Mouse (Mus musculus) urinary bladder, postnatal 10 days (tissue): ENCODE results near the gene Mief2.

ENCODE experiments used
- DNase-seq: peaks from one replicate; pipeline ENCODE4 v3.0.0; 2022; ENCODE audit warnings: low spot score

Mief2 gene

DNA sequence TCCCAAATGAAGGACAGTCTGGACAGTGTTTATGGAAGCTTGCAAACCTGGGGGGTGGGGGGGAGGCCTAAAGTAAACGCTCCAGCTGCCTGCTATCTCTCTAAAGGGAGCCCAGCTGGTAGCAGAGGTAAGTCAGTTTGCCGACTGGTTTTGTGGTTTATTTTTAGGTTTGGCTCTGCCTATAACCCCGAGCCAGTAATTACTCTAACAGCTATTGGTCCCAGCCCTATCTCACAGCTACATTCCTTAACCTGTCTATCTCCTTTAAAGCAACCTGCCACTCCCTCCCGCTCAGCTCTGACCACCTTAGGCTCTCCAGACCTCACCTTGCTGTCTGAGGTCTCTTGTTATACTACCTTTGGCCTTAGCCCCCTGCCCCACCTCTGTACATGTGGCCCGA lies 8.9 kb upstream of the Mief2 start:
- no peak for DNase-seq

DNA sequence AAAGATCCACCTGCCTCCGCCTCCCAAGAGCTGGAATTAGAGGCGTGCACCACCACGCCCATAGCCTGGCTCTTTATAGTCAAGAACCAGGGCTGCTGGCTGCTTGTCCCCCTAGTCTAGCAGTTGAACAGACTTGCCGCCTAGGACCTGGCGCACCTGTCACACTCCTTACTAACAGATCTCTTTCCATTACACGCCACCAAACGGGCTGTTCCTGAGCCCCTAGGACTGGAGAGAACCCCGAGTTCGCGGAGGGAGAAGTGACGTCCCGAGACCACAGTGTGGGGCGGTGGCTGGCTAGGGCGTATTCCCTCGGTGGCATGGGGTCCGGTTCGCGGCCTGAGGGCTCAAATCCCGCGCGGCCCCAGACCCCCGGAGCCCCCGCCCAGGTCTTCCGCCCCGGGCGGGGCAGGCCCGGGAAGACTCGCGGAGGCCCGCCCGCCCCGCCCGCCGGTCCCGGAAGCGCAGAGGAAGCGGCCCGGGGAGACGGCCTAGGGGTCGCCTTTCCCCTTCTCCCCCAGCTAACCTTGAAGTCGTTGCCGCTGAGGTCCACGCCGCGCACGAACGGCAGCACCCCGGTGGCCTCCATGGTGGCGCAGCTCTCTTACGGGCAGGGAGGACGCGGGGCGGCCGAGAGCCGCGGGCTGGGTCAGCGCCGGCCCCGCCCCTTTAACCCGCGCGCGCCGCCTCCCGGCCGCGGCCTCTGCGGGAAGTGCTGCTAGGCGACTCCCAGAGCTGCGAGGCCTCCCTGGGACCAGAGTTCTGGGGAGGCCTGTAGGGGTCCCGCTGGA lies 1.4 kb upstream of the Mief2 start, which contains the start of gene Flii:
Flii (minus strand) TSS at position 663 of the 791 bp plus-strand sequence.
- peak; percentile 49 for DNase-seq

DNA sequence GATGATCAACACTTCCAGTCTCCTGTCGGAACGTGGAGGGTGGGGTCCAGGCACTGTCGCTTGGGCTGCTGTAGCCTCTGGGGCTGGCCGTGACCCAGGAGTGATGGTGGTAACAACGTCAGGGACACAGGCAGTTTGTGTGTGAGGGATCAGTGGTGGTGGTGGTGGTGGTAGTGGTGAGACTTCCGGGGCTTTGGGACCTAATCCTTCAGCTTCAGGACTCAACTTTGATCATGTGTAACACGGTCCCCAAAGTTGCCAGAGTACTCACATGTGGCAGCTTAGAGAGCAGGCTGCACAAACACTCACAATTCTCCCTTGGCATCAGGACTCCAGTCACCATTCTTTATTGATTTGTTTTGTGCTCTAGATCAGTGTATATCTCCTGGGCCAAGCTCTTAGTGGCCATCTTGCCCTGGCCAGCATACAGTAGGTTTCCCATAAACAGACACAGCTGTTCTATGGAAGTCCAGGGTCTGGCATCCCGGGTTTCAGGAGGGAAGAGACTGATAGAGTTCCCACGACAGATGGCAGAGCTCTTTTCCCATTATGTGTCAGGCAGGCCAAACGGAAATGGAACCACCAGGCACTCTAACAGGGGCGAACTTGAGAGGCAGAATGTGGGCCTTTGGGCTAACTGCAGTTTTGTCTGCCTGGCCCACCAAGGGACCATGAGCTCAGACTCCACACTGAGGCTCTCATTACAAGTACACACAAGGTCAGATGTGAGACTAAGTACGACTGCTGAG lies 632 bp upstream of the Mief2 start:
- no peak for DNase-seq

DNA sequence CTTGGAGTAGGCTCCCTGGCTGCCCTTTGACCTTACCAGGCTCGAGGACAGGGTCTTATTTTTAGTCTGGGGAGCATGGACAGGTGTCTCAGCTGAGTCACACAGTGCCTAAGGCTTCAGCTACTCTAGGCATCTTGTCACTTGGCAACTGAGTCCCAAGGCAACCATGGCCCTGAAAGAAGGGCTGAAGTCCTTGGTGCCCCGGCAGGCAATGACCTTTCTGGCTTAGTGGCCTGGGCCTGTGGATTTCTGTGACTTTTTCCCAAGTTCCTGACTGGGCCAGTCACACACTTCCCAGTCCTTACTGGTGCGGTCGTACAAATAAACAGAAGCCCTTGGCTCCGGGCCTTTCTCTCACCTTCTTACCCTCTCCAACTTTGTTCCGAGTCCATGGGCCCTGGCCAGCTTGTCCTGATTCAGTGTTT lies 1.0 kb downstream of the Mief2 start:
- no peak for DNase-seq

DNA sequence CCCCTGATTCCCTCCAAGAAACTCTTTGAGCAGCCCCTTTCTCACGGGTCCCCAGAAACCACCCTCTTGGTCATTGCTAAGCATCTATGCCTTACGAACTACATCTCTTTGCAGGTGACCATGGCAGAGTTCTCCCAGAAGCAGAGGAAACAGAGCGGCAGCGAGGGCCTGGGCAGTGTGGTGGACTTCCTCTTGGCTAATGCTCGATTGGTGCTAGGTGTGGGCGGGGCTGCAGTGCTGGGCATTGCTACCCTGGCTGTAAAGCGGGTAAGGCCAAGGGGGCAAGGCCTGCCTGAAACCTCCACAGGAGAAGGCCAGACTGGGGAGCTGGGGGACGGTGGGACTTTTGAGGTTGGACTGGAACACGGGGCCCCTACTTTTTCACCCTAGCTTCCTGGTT lies 2.0 kb downstream of the Mief2 start:
- DNase-seq = no peak

DNA sequence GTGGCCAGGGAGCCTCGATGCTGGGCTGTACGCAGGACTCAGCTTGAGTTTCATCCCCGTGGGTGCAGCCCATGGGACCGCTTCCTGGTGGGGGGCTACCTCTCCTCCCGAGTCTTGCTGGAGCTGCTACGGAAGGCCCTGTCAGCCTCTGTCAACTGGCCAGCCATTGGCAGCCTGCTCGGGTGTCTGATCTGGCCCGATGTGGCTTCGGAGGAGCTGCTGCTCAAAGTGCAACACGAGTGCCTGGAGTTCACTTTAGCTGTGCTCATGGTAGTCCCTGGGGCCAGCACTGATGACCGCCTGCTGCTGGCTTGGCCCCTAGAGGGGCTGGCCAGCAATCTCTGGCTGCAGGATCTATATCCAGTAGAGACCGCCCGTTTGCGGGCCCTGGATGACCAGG lies 3.1 kb downstream of the Mief2 start:
- DNase-seq = no peak

DNA sequence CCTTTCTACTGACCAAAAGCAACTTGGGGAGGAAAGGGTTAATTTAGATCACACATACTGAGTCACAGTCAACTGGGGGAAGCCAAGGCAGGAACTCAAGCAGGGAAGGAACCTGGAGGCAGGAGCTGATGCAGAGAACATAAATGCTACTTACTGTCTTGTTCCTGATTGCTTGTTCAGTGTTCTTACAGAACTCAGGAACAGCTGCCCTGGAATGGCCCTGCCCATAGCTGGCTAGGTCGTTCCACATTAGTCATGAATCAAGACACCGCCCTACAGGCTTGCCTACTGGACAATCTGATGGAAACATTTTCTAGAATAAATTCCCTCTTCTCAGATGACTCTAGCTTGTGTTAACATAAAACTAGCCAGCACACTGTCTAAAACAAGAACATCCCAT lies 6.0 kb downstream of the Mief2 start:
- DNase-seq = no peak

DNA sequence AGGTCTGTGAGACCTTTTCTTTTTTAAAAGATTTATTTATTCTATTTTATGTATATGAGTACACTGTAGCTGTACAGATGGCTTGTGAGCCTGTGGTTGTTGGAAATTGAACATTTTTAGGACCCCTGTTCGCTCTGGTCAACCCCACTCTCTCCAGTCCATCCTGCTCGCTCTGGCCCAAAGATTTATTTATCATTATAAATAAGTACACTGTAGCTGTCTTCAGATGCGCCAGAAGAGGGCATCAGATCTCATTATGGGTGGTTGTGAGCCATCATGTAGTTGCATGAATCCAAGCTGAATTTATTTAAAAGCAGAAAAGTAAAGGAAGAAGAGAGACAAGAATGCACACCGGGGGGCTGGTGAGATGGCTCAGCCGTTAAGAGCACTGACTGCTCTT lies 7.0 kb downstream of the Mief2 start:
- DNase-seq = no peak

DNA sequence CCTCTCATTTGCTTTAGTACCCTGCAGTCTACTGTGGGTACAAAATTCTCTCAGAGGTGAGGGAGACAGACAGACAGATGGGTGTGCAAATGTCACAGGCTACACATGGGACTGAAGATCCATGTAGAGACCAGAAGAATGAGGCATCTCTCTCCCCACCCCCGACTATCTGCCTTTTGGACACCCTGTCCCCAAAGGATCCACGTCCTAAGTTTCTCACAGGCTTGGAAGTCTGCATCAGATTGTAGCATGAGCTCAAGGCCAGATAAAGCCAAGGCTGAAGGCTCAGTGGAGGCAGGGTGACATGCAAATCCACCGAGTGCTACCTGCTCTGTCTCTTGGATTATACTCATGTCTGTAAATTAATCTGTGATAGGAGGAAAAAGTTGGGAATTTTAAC lies 8.3 kb downstream of the Mief2 start:
- no peak for DNase-seq

DNA sequence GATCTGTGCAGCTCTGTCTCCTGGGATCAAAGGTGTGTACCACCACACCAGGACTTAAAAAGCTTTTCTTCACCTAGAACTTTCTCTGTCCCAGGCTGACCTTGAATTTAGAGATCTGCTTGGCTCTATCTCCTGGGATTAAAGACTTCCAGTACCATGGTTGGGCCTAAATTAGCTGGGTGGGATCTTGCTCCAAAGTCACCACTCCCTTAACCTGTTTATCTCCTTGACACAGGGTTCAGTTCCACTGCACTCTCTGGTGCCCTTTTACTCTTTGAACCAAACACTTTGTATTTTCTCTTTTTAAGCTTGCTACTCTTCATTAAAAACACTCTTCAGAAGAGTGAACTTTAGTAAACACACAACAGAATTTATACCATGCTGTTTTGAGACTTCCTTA lies 9.3 kb downstream of the Mief2 start:
- DNase-seq = no peak

DNA sequence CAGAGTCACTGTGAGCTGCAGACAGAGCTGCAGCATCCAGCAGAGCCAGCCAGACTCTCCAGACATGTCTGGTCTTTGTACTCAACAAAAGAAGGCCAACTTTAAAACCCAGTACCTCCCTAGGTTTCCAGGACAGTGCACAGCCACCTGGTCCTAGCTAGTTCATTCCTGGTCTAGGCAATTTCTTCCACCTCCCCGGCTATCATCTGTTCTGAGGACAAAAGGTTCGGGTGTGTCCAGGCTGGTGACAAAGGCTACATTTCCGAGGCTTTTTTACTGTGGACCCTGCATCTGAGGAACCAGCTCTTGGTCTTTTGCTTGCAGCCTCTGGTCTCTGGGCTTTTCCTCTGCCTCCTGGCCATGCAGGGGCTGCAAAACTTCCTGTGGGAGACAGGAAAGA lies 12.1 kb downstream of the Mief2 start:
- DNase-seq = no peak

DNA sequence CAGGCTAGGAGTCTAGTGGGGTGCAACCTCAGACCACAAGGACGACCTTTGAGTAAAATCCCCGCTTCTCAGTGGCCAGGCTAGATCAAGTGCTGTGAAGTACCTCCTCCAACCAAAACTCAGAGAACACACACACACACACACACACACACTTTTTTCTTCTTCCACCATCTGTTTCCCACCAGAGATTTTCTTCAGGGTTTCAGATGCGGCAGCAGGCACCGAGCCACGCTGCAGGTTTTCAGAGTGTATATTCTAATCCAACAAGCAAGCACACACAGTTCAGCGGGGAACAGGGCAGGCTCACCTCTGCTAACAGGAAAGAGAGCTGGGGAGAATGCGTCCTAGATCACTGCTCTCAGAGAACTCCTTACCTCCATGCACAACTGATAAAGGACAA lies 27.4 kb downstream of the Mief2 start:
- no peak for DNase-seq

DNA sequence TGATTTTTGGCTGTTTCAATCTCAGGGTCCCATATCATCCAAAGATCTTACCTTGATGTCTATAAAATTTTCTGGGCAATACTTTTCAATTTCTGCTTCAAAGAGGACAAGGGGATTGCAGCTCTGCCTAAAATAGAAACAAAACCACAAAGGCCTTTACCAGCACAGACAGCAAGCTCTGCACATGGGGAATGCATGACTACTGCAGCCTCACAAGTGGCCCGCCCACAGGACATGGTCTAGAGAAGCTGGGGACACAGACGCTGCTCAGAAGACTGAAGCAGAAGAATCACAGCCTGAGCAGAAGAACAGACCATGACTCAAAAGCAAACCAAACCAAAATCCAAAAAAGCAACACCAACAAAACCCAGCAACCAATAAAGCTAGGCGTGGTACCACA lies 33.5 kb downstream of the Mief2 start:
- no peak for DNase-seq

DNA sequence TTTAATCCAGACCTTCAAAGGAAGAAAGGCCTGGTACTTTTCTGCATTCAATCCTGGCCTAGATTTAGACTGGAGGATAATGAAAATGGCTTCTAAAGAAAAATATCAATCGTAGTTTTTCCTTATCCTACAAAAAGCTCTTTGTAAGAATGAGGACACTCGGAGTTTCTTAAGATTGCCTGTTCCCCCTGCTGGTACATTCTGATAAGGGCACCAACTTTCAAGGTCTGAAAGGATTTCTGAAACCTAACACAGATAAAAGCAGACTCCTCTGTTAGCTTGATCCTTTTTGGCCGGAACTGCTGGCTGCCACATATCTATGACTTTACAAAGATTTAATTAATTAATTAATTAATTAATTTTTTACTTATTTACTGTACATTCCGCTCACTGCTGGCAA lies 38.8 kb downstream of the Mief2 start:
- no peak for DNase-seq

DNA sequence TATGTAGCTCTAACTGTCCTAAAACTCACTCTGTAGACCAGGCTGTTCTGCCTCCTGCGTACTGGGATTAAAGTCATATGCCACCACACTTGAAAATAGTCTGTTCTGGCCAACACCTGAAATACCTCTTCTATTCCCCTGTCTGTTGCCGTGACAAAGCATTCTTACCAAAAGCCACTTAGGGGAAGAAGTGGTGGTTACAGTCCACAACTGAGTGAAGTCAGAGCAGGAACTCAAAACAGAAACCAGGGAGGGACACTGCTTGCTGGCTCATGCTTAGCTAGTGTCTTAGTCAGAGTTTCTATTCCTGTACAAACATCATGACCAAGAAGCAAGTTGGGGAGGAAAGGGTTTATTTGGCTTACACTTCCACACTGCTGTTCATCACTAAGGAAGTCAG lies 41.1 kb downstream of the Mief2 start:
- DNase-seq = no peak

DNA sequence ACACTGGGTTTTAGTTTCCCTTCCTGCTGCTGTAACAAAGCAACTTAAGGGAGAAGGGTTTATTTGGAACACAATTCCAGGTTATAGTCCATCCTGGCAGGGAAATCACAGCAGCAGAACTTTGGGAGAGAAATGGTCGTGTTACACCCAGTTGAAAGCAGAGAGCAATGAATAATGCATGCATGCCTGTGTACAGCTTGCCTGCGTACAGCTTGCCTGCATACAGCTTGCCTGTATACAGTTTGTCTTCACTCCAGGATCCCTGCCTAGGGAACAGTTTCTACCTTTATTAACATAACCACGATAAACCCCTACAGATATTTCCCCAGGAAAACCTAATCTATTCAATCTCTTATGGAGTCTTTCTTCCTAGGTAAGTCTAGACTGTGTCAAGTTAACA lies 42.6 kb downstream of the Mief2 start:
- no peak for DNase-seq

DNA sequence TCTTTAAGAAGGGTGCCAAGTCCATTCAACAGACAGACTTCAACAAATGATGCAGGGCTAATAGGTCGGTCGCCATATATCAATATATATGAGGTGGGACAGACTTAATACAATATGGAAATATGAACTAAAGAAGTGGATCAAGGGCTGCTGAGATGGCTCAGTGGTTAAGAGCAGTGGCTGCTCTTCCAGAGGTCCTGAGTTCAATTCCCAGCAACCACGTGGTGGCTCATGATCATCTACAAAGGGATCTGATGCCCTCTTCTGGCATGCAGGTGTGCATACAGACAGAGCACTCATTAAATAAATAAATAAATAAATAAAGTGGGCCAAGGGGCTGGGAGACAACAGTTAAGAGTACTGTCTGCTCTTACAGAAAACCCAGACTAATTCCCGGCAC lies 44.0 kb downstream of the Mief2 start:
- DNase-seq = no peak

DNA sequence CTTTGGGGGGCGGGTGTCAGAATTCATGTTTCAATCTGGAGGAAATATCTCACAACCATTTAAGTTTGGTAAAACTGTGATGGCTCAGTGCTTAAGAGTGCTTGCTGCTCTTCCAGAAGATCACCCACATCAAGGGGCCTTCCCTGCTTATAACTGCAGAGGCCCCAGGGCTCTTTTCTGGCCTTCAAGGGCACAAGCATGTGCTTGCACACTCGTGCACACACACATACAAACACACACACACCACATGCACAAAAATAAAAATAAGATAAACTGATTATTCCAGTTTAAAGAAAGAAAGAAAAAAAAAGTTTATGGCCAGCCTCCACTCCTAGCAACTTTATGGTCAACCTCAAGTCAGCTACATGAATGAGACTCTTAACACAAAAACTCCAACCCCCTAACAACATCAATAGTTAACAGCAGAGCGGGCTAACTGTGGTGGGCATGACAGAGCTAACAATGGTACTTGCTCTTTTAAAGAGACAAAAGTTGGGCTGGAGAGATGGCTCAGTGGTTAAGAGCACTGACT lies 46.0 kb downstream of the Mief2 start:
- DNase-seq = no peak

DNA sequence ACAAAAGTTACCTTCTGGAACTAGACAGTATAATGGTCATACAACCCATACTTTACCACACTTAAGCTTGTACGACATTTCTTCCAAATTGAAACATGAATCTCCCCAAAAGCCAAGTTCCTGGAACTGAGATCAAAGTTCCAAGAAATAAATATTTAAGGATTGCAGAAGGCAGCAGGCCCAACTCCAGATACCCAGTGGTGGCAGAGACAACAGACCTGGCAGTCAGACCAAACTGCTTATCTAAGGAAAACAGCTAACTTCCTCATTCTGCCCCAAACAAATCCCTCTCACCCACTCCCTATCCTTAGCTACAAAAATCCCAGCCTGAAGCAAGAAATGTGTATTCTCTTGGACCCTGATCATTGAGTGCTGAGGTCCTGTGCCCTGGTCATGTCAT lies 46.6 kb downstream of the Mief2 start:
- DNase-seq = no peak

DNA sequence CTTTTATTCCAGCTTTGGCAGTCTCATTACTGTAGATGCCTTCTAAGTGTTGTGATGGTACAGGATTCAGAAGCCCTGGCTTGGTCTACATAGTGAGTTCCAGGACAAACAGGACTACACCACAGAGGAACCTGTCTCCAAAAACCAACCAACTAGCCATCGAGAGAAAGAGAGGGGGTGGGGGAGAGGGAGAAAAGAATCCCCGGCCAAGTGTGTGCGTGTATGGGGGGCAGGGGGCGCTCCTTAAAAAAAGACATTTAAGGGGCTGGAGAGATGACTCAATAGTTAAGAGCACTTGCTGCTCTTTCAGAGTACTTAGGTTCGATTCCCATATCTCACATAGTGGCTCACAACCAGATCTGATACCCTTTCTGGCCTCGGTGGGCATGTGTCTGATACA lies 47.4 kb downstream of the Mief2 start:
- DNase-seq = no peak

DNA sequence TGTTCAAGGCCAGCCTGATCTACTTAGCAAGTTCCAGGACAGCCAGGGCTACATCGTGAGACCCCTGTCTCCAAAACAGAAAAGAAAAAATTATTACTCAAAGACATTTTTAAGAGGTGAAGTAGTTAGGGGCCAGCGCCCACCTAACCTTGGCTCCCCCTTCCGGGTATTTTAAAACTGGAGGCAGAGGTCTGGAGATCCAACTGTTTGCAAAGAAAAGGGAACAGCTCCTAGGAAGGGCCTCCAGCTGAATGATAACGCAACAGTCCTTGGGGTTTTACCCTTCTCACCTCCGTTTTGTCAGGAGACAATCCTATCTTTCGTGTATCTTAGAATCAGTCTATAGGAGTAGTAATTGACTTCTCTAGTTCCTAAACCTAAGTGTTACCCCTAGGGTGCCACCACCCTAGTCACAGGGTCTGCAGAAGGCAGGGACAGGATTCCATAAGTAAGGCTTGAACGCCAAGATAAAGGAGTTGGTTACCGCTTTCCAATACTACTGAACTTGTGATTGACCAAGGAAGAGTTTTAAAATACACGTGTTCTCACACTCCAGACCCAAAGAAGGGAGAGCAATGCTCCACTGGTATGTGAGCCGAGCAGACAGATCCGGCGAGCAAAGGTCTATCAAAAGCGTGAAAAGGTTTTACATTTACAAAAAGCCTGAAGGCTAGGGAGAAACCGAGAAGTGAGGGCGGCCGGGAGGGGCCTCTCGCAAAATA lies 48.1 kb downstream of the Mief2 start:
- no peak for DNase-seq

DNA sequence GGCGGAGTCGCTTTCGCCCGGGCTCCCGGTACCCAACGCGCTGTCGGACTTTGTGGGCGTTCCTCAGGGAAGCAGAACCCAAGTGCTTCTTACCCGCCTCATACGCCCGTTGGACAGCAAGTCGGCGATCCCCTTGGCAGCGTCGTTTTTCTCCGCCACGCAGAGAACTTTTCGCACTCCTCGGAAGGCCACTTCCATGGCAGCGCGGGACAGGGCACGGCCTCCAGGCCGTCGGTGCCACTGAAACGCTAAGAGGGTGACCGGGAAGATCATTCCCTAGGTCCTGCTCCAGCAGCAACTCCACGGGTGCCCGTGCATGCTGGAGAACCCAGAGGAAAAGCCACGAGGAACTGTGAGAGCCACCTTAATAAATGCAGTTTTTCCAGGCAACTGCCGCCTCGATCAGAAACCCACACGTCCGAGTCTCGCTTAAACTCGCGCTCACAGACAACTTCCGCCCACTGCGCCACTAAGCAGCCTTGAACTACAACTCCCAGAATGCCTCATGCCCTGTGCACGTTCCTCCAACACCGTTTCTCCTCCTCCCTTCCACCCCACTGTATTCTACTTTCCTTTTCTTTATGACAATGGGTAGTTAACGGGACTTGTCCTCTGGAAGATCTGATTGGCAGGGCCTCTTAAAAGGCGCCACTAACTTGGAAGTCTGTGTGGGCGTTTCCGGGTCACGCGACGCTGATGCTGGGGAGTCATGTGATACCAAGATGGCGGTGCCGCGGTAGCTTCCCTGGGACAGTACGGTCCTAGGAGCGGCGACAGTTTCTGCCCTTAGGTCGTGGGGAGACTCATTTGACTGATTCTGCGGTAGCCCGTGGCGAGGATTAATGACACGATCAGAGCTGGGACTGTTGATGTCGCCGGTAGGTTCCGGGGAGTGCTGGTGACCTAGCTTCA lies 48.9 kb downstream of the Mief2 start, which contains the start of the genes Top3a and Smcr8:
Top3a (minus strand) TSS at position 537 of the 912 bp plus-strand sequence.
Smcr8 (plus strand) TSS at position 696 of the 912 bp plus-strand sequence.
- DNase-seq = peak; percentile 32
